Mouse (Mus musculus) adrenal gland, adult (tissue): ENCODE results near the gene Npsr1.
A peak's percentile ranks its signal among the peaks of the same experiment; 100 is the strongest.

ENCODE experiments used
- DNase-seq, 2 experiments: peaks; one replicate each; pipeline ENCODE4 v3.0.0; 2022 to 2023; ENCODE audit warnings: low spot score in 1 of 2; ENCODE audit not compliant: inconsistent age in 2 of 2

Gene Npsr1

DNA sequence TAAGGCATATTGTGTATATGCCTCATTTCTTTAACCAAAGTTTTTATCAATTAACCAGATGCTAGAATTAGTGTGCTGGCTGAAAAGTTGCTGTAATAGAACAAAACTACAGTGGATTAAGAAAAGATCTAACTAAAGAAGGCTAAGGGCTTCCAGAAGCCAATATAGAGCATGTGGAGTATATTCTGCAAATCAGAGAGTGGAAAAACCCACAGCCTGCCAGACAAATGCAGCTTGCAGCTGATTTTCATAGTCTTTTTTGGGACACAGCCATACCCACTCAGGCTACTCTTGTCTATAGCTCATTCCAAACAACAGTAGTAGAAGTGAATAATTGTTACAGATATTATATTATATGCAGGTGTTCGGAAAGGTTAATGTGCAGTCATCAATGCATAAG lies 138.7 kb downstream of the Npsr1 start:
- no peak for DNase-seq

DNA sequence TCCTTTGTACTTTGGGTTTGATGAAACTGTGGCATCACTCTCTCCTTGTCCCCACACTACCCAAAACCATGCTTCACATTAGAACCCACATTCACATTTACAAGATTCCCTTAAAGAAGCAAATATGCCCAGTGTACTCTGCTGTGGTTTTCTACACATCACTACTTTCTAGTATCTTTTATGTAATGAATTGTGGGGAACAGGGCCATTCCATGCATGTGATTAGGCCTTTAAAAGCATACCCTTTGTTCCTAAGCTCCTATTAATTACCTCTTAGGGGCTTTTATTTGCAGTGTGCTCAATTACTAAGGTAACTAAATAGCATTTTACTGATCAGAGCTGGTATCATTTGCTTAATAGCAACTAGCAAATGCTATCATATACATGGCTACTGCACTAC lies 149.8 kb downstream of the Npsr1 start:
- no peak for DNase-seq

DNA sequence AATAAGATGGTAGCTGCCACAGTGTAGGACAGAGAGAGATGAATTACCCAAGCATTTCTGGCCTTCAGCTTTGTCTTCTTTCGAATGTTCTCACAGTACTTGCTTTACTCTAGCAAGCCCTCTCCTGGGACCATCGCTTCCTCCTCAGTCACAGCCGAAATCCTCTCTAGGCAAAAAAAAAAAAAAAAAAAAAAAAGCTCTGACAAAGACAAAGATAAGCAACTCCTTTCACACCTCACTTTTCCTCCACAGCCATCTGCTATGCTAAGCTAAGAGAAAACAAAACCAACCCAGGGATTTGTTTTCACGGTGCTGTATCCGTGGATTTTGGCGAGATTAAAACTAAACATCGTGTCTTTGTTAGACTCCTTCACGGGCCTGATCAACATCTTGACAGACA lies 156.4 kb downstream of the Npsr1 start:
- no peak for DNase-seq

DNA sequence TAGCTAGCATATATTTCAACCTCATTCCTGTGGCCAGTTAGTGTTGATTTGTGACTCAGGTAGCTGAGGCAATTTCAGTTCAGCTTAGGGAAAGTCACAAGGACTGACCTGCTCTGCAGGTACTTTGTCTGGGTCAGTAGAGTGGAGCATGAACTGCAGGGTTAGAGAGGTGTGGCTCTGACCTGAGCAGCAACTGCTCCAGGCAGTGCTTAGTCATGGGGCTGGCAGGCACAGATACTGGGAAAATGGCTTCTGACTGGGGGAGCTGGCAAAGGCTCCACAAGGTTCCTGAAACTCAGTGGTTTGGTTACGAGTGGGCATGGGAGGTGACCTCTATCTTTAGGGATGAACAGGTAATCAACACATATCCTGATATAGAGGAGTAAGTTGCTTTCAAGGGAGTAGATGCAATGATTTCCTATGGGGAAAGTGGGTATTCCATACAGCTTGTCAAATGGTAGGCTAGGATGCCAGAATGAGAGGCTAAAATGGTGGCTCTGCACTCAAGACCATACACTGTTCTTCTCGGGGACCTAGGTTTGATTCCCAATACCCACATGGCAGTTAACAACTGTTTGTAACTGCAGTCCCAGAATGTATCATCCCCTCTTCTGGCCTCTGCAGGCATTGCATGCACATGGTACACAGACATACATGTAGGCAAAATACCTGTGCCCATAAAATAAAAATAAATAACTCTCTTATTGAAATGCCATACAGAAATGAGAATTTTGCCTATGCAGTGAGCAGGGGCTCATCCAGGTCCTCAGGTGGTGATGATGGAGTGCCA lies 182.9 kb downstream of the Npsr1 start:
- no peak for DNase-seq

DNA sequence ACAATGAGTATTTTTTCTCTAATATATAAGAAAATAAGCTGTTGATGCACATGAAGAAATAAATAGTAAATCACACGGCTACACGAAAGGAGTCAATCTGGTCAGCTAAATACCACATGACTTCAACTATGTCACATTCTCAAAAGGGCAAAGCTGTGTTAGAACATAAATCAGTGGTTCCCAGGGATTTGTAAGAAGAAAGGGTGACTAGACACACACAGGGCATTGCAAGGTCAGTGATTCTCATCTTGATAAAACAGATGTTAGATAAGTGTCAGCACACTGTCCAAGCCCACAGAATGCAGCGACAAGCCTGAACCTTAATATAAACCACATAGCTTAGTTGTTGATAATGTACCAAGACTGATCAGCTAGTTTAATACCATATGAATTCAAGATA lies 184.8 kb downstream of the Npsr1 start:
- DNase-seq, result peak in 1 of 2 experiments; percentile 55

DNA sequence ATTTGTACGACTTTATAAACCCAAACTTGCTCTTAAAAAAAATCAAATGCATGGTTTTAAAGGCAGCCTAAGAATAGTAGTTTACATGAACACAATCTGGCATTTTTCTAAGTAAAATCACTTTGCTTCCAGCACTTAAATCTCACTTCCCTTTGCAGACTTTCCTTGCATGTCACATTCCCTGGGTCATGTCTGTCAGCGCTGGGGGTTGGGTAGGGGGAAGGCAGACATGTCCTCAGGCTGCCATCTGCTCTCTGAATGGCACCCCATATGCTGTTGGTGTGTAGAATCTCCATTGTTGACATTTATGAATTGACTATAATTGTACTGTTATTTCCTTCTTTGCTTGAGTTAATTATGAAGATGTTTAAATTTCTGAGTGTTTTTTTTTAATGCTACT lies 185.3 kb downstream of the Npsr1 start:
- no peak for DNase-seq

DNA sequence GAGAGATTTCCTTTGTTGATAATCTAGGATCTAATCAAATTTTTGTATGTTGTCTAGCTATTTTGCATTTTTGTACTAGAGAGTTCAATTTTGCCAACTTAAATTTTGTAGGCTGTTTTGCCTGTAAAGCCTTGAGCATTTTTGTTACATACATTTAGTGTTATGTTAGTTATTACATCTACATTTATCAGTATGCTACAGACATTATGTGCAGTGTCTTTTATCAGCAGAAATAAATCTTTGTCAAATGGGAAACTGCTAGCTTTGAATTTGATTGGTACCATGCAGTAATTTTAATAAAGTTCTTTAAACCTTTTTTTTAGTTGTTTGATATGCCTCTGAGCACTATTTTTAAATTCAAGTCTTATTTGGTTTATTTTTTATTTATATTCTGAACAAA lies 185.7 kb downstream of the Npsr1 start:
- no peak for DNase-seq

DNA sequence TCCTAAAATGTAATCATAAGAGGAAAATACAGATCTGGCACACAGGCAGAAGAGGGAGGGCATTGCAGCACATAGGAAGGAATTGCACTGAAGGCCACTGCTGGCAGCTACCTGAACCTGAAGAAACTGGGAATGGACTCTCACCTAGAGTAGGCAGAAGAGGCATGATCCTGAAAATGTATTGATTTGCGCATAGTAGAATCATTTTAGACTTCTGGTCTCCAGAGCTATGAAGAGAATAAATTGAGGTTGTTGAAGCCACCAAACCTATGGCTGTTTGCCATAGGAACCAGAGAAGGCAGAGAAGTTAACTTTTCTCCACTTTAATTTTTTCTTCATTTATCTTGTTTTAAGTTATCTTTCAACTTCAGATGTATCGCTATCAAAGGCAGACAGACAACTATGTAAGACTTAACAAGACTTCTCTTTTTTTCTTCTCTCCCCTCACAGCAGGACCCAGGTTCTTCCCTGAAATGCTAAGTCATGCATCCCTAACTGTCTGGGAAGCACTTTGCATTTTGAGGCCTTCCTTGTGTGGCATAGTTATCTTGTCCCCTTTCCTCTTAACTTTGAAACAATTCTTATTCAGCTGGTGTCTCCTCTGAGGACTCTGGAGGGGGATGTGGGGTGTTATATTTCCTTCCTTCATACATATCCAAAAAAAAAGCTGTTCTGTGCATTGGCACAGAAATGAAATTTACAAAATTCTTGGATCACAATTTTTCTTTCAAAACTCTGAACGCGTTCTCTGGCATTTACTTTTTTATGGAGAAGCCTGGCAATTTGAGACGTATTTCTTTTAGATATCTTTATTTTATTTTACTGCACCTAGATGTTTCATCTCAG lies 186.7 kb downstream of the Npsr1 start:
- DNase-seq, result no peak

DNA sequence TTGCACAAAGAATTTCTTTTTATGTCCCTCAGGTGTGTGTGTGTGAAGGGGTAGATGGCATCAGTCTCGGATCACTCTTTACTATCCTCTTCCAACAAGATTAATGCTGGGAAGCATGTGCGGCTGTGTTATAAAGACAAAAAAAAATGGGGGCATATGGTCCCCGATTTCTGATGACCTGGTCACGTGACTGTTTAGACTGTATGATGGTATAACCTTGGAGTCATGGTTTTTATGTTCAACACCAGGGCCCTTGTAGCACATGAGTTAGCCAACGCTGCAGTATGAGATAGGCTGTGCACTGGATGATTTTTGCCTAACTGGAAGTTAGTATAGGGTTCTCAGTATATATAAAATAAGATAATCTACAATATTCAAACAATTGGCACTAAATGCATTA lies 187.6 kb downstream of the Npsr1 start:
- no peak for DNase-seq

DNA sequence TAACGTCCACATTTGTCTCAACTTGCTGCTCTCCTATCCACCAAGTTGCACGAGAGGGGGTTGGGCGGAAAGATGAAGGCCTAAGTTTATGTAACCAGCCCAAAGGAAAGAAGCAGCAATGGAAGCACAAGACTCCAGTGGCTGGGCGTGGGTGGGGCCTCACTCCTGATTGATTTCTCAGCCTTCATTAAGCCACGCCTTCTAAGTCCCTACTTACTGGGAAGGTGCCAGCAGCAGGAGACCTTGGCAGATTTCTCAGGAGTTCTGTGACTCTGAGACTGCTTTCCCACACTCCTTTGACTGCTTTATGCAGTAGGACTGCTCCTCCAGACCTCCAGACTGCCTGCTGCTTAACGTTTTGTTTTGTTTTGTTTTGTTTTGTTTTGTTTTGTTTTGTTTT lies 193.6 kb downstream of the Npsr1 start:
- peak; percentile 52 to 87 for DNase-seq

DNA sequence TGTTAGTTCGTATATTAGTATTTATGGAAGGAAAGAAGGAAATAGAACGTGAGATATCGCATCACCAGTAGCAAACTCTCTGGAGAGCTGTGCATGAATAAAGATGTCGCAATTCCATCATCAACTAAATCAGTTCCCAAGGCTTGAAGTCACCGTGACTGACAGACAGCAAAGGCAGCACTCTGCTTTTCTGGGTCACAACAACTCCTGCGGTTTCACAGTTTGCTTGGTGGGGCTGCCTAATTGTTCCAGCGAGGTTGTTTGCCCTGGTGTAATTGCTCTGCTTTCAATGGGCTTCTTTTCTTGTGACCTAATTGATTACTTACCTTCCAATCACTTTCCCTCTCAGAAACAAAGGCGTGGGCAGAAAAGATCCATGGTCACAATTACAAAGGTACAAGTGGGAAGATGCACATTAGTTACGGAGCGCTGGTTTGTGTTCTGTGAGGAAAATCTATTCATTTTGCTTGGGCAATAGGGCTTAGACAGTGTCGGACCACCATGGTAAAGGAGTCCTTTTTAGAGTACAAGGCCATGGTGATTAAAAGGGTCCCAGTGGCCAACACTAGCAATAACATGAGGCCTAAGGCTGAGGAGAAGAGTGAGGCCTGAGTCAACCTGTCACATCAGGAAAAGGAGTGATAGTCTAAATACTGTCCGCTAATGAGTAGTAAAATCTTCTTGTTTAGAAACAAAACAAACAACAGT lies 195.6 kb downstream of the Npsr1 start:
- DNase-seq, result peak in 1 of 2 experiments; percentile 35

DNA sequence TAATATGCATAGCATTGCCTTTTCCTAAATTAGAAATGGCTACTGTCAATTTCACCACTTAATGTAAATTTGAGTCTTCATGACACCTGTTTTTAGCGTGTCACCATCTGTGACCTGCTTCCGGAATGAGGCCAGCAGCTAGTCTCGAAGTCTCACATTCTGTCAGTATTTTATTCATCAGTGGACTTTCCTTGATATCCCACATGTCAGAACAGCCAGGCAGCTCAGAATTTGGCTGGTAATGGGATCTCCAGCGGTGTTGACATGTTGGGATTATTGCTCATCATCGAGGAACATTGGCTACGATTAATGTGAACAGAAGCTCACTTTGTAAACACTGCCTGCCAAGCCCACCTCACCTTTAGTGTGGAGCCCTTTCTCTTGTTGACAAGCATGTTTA lies 205.1 kb downstream of the Npsr1 start:
- no peak for DNase-seq

DNA sequence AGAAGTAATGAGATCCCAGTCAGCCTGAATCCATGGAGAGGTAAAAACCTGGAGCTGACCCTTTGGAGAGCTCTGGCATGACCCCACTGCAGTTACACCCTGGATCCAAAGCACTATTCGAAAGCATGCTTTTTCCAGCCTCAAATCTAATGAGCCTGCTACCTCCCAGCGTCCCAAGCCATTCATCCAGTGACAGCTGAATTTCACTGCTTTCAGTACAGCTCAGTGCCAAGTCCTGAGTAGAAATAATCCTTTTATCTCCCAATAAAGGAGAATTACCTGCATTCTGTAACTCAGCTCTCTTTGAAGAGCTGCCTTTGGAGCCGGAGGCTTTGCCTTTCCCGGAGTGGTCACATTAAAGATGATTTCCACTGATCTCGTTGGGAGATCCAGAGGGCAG lies 209.2 kb downstream of the Npsr1 start:
- no peak for DNase-seq

DNA sequence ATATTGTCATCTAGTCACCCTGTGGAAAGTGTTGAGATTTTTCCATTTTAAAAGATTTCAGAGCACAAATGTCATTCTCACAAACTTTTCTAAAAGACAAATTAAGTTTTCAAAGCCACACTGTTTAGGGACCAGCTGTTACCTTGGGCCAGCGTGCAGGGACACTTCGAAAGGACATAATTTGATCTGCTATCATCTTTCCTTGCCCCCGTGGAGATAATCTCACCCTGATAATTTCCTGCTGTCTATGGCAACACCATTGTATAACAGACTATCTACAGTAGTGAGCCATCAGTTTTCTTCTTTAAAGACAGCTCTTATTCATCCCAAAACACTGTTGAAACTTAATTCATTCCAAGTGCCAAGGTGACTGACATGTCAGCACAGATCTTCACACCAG lies 209.6 kb downstream of the Npsr1 start:
- DNase-seq, result no peak

DNA sequence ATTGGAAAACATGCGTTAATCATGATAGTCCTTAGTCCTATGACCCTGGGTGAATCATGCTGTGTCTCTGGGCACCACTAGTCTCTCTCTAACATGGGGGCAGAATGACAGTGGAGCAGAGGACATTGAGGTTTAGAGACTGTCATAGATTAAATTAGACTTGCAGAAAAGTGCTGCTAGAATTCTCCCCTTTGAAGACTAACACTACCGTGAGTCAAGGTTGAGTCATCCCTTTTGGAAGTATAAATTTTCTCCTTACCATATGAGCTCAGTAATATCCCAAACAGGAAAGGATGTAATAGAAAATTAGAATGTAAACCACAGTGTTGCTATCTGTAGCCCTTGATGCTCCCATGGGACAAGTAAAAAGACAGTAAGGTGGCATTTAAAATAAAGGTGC lies 218.0 kb downstream of the Npsr1 start:
- DNase-seq, result no peak

DNA sequence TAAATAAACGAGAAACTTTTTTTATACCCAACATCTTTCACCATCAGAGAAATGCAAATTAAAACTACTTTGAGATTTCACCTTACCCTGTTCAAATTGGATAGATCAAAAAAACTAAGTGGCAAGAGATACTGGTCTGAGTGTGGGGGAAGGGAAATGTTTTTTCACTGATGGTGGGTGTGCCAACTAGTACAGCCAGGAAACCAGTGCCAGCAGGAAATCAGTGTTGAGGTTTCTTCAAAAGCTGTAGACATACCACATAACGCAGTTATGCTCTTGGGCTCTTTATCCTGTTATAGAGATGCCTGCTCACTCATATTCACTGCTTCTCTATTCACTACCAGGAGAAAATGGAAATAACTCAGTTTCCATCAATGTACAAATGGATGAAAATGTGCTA lies 233.9 kb downstream of the Npsr1 start:
- DNase-seq, result no peak

DNA sequence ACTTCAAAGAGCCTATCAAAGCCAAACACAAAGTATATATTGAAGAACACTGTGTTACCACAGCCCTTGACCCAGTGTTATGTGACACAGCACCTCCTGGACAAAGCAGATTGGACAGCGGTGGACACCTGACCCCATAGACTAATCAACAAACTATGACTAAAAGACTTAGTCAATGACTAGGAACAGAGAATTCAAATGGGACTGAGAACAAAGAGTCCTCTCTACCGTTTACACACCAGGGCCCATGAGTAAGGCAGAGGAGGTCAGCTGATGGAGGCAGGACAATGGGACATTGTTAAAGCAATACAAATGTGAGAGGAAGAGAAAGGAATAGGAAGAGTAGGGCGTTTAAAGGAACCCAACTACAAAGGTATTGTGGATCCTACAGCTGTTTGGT lies 243.5 kb downstream of the Npsr1 start:
- no peak for DNase-seq

DNA sequence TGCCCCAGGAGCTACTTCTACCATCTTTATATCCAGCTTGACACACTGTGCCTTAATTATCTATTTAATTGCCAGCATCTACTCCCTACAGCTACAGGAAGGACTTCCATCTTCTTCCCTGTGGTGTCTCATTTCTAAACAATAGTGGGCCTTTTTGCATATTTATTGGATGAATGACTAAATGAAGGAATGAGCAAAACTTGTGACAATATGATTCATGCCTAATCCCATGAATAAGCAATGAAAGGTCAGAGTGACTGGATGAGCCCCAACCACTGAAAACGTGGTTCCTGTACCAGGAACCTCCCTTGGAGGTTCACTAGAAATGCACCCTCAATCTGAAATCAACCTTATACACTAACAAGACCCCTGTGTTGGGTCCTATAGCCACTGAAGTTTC lies 249.2 kb downstream of the Npsr1 start:
- DNase-seq, result no peak

DNA sequence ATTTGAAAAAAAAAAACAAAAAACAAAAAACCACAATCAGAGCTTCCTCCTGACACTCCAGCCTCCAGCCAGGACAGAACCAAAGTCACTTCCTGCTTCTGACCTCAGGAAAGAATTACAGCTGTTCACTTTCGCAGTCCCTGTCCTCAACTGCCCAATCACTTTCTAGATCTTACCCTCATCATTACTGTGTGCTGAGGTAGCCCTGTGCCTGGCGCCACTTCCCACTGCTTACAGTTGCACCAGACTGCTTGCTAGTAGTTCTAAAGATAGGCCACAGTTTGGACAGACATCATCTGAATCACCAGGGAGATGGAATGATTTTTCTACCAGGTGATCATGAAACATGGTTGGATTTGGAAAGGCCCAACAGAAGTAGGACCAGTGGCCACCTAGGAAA lies 251.7 kb downstream of the Npsr1 start:
- no peak for DNase-seq

DNA sequence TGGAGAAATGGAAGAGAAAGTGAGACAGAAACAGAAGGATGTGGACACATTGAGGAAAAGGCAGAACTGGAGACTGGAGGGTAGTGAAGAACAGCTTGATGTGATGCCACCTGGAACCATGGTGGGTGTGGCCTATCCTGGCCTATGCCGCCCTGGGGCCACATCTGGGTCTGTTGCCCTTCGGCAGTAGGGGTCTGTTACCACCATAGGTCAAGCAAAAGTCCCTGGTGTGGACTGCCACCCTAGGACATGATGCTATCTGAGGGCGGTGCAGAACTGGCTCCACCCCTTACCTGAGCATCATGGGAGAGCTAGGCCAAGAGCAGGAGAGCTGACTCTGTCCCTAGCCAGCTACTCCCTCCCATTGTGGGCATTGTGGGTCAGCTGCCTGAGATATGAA lies 253.6 kb downstream of the Npsr1 start:
- no peak for DNase-seq
